Mouse (Mus musculus) c-Kit-positive CD71-positive TER-119-negative erythroid progenitor cells, embryonic 14.5 days (primary cell): ENCODE results near the gene Ndnf.

Experiments
- DNase-seq: peaks from one replicate; pipeline ENCODE4 v3.0.0-alpha.2; 2013; ENCODE audit warnings: low read depth

The Ndnf gene

GRCm38 (mm10) chr6:65758214-65758613 lies 86.8 kb downstream of the Ndnf start:
- DNase-seq: no peak

GRCm38 (mm10) chr6:65759174-65759573 lies 87.8 kb downstream of the Ndnf start:
- DNase-seq: no peak

GRCm38 (mm10) chr6:65760073-65760472 lies 88.7 kb downstream of the Ndnf start:
- DNase-seq: no peak
